Mouse (Mus musculus): ENCODE results near the gene Tlr8.

Tlr8 gene

DNA sequence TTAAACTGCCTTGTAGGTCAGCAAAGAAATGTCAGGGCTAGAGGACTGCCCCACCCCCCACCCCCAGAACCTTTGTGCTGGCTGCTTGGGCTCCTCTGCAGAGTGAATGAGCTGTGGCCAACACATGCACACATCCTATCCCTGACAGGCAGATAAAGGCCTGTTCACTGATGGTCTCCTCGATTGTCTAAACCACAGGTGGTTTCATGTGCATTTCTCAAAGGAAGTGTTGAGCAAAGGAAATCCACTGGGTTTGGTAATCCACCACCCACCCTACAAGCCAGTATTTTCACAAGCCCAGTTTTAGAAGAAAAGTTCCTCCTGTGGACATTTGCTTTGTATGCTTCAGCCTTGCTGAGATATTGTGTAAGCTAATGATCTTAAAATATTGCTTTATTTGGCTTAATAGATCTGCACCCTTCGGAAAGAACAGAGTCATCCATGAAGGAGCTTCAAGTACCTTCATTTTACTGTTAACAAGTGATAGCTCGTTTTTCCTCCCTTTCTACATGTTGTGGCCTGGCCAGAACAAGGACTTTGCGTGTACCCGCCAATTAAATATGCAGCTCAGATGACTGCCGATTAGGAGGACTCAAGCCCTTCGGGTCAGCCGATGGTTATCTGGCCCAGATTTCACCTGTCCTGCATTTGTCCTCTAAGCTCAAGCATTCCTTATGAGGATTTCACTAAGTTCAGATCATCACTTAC, 58.2 kb downstream of the Tlr8 start:
- WGBS, result 36% methylated on average over 8 of the region's 8 CpGs

- 68% methylated on average over 2 of the region's 2 CpGs for WGBS
These were observed 62.8 kb downstream of the Tlr8 start for GRCm38 (mm10) chrX:167201365-167201764.

- WGBS, result 67% methylated on average over 2 of the region's 2 CpGs
These were observed 68.9 kb downstream of the Tlr8 start for GRCm38 (mm10) chrX:167195228-167195649.
